Mouse (Mus musculus) cerebellum, postnatal 36 days (tissue): Measurements from ENCODE around the gene Lrrfip2.

Experiments
- DNase-seq, 2 experiments: peaks; one replicate each; pipeline ENCODE4 v3.0.0; 2021 to 2022; ENCODE audit warnings: mixed read lengths in 2 of 2

The Lrrfip2 gene

GRCm38 (mm10) chr9:111118252-111118890 is 979 bp downstream of the Lrrfip2 start:
- DNase-seq = peak in 1 of 2 experiments; percentile 58

GRCm38 (mm10) chr9:111118891-111119441 is 1.6 kb downstream of the Lrrfip2 start:
- no peak for DNase-seq

GRCm38 (mm10) chr9:111122446-111122845 is 5.1 kb downstream of the Lrrfip2 start:
- no peak for DNase-seq

GRCm38 (mm10) chr9:111123336-111123735 is 5.9 kb downstream of the Lrrfip2 start:
- no peak for DNase-seq

- no peak for DNase-seq
These were observed 7.0 kb downstream of the Lrrfip2 start for GRCm38 (mm10) chr9:111124440-111124839.

GRCm38 (mm10) chr9:111126735-111127134 is 9.3 kb downstream of the Lrrfip2 start:
- DNase-seq = no peak

- no peak for DNase-seq
These were observed 10.4 kb downstream of the Lrrfip2 start for GRCm38 (mm10) chr9:111127749-111128148.

GRCm38 (mm10) chr9:111130126-111130525 is 12.7 kb downstream of the Lrrfip2 start:
- no peak for DNase-seq

GRCm38 (mm10) chr9:111138161-111138560 is 20.8 kb downstream of the Lrrfip2 start:
- DNase-seq = no peak

- DNase-seq = peak; percentile 66 to 73
These were observed 25.3 kb downstream of the Lrrfip2 start for GRCm38 (mm10) chr9:111142721-111143120.

- DNase-seq = no peak
These were observed 26.0 kb downstream of the Lrrfip2 start for GRCm38 (mm10) chr9:111143387-111143786.

- DNase-seq = no peak
These were observed 27.3 kb downstream of the Lrrfip2 start for GRCm38 (mm10) chr9:111144711-111145110.

GRCm38 (mm10) chr9:111145497-111146190 is 28.3 kb downstream of the Lrrfip2 start:
- no peak for DNase-seq

- DNase-seq = no peak
These were observed 28.9 kb downstream of the Lrrfip2 start for GRCm38 (mm10) chr9:111146216-111146798.

GRCm38 (mm10) chr9:111148006-111148405 is 30.6 kb downstream of the Lrrfip2 start:
- no peak for DNase-seq

GRCm38 (mm10) chr9:111148414-111148813 is 31.0 kb downstream of the Lrrfip2 start:
- no peak for DNase-seq

- no peak for DNase-seq
These were observed 32.0 kb downstream of the Lrrfip2 start for GRCm38 (mm10) chr9:111149188-111149945.

- DNase-seq = no peak
These were observed 35.0 kb downstream of the Lrrfip2 start for GRCm38 (mm10) chr9:111152314-111152897.

GRCm38 (mm10) chr9:111153026-111153425 is 35.6 kb downstream of the Lrrfip2 start:
- DNase-seq = no peak

- no peak for DNase-seq
These were observed 38.5 kb downstream of the Lrrfip2 start for GRCm38 (mm10) chr9:111155764-111156458.

GRCm38 (mm10) chr9:111159562-111159961 is 42.2 kb downstream of the Lrrfip2 start:
- DNase-seq = no peak

GRCm38 (mm10) chr9:111161213-111161612 is 43.8 kb downstream of the Lrrfip2 start:
- no peak for DNase-seq
